Mouse (Mus musculus) embryo, embryonic 10.5 days (tissue): ENCODE data around the gene Wipf2.
A peak's percentile ranks its signal among the peaks of the same experiment; 100 is the strongest.

Experiments used
- DNase-seq: peaks from one replicate; pipeline ENCODE4 v3.0.0-alpha.2; 2015; ENCODE audit warnings: low spot score

Wipf2 gene

DNA sequence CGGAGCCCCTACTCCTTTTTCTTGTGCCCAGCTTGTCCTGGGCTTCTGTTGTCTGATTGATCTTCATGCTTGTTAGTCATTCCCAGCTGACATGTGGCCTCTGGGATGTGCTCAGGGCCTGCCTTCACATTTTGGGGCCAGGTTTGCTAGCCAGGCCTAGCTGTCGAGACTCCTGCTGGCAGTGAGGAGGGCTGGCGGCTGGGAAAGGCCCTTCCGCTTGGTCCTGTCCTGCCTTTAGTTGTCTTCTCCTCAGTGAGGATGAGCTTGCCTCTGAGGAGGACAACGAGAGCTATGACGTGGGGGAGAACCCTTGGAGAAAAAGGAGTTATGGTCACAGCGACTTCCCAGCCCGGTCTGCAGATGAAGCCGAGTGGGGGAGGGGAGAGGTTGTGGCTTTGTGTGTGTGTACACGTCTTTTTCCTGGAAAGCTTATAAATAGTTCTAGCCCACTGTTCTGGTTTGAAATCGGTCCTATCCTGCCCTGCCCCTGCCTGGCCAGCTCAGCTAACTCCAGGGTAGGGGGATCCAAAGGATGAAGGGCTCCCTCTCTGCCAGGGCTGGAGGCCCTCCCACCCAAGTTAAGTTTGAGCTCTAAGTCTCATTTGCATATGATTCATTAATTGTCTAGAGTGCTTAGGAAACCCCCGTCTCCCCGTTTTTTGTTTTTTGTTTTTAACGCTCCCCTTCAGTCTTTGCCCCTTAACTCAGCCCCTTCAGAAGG, 80.5 kb downstream of the Wipf2 start:
- DNase-seq = no peak

DNA sequence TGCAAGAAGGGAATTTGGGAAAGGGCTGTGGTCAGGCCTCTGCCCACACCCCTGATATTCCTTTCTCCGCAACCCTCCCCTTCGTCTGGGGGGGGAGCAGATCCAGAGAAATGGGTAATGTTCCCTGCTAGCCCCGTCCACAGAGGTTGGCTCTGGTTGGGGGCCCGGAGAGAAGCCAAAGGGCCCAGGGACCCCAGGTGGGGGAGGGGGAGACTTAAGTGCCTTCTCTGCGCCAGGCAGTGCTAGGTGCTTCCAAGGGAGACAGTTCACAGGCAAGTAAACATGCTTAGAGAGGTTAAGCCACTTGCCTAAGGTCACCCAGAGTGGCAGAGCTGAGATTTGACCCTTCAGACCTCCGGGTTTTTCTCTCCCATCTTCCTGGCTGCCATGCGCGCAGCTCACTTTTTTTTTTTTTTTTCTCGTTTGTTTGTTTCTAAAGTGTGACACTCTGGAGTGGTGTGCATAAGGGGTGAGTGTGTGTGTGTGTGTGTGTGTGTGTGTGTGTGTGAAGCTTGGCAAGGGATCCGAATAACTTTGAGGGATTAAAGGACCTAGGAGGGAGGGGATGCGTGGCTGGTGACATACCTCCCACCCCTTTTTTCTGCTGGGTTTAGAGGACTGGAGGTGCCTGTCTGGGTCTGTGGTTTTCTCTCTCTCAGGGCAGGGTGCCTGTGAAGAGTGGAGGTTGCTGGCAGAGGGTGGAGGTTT, 81.6 kb downstream of the Wipf2 start:
- no peak for DNase-seq

- DNase-seq = no peak
Observed at GRCm38 (mm10) chr11:98945605-98945977, 82.2 kb downstream of the Wipf2 start.

DNA sequence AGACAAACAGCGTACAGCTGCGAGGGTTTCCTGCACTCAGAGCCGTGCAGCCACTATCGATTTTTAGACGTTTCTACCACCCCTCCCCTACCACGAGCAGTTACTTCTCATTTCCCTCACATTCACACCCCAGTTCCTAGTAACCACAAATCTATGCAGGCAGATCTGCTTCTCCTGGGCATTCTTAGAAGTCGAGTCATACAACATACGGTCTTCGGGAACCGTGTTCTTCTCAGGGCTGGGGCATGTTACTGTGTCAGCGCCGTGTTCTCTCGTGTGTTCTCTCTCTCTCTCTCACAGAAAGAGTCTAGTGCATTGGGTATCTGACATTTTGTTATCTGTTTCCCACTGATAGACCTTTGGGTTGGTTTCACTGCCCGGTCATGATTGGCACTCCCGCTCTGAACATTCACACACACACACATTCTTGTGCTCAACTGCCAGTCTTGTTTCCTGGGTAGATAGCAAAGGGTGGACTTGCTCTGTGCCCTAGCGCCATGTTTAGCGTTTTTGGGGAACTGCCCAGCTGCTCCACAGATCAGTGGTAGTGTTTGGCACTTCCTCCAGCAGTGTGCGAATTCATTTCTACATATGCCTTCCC, 84.6 kb downstream of the Wipf2 start:
- DNase-seq = no peak

- DNase-seq = no peak
Observed at GRCm38 (mm10) chr11:98949242-98949957, 86.0 kb downstream of the Wipf2 start.

DNA sequence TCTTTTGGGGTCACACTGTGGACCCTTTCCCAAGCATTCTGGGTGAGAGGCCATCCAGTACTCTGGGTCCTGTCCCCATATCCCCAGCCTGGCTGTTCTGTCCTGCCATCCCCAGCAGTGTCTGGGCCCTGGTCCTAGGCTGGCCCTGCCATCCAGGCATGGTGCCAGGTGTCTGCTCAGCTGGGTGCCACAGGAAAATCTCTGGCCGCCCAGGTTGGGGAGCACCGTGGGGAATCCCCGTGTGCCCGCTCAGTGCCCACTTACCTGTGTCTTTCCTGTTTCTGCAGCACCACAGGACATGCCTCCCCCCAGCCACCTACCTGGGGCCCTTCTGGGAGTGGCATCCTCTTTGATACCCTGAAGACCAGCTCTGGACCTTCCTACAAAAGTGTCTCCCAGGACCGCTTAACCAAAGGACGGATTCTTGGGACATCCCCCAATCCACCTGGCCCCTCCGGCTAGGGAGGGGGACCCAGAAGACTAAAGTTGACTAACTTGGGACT, 86.6 kb downstream of the Wipf2 start:
- no peak for DNase-seq

DNA sequence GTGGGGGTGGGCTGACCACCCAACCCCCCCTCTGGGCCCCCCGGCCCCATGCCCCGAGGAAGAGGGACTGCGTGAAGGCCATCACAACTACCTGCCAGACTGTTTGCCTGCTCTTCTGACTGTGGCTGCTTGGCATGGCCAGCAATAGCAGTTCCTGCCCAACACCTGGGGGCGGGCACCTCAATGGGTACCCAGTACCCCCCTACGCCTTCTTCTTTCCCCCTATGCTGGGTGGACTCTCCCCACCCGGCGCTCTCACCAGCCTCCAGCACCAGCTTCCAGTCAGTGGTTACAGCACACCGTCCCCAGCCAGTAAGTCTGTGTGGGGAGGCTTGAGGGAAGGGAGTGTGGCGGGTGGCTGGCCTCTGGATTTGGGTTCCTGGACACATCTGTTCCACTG, 87.0 kb downstream of the Wipf2 start:
- no peak for DNase-seq

- no peak for DNase-seq
Observed at GRCm38 (mm10) chr11:98951026-98951906, 87.8 kb downstream of the Wipf2 start.

DNA sequence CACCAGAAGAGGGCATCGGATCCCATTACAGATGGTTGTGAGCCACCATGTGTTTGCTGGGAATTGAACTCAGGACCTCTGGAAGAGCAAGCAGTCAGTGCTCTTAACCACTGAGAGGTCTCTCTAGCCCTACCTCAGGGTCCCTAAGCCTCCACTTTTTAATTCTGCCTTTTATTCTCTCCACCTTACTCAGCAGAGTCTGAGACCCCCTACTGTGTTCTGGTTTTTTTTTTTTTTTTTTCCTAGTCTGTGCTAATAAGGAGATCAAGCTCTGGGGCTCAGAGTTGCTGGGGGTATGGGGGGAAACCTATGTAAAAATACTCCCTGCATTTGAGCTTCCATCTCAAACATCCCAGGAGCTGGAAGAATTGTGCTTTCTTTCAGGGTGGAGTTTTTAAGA, 88.7 kb downstream of the Wipf2 start:
- no peak for DNase-seq

DNA sequence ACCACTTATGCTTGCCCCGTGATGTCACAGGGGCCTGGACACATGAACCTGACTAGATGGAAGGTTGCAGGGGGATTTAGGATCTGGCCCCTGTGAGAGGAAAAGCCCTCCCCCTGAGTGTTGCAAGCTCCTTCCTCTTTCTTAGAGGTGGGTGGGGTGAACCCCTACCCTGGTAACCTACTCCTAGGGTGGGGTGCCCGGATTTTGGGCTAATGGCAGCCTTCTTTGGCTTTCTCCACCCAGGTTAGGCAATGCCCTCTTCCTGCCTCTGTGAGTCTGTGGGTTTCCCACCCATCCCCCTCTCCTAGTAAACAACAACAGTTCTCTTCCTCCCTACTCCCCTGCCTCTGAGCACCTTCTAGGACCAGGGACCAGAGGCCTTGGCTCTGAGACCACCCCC, 89.3 kb downstream of the Wipf2 start:
- DNase-seq = no peak

- DNase-seq = peak; percentile 66
Observed at GRCm38 (mm10) chr11:98953361-98953760, 89.9 kb downstream of the Wipf2 start.

DNA sequence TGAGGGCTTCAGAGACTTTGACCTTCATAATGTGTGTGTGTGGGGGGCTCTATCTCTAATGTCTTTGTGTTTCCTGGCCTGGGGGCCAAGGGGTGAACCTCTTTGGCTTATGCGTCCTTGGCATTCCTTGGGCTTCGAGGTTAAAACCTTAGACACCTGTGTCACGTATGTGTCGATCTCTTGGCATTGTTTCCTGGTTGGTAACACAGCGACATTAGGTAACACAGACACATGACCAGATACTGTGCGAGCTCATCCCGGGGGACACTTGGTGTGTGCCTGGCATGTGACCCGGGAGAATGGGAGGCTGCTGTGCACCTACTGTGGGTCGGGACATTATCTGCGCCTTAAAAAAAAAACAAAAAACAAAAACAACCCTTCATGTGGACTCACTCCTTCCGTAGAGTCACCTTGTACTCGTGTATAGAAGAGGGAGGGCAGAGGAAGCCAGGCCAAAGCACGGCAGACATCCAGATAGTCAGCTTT, 90.4 kb downstream of the Wipf2 start:
- DNase-seq = no peak

DNA sequence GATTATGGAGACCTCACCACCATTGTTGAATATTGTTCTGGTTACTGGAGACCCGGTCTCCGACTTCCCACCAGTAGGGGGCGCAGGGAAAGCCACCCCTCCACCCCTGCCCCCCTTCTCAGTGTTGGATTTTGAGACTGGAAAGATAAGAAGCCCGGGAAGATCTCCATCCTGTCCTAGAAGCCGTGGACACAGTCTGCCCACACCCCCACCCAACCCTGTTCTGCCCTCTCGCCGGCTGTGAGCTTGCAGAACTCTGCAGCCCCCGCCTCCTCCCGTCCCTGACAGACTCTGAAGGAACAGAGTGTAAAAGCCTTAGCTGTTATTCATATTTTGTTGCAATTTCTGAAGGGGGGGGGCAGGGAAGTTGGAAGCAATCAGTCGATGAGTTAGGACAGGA, 90.9 kb downstream of the Wipf2 start:
- DNase-seq = peak; percentile 88
